Mouse (Mus musculus) lung, adult 2 months (tissue): Measurements from ENCODE around the gene Zcrb1. TPM values are rescaled to one million over a fixed set of nuclear protein-coding genes. Genes with fewer than 3 reads are reported as not detected.
A peak's percentile ranks its signal among the peaks of the same experiment; 100 is the strongest.

Experiments used
- DNase-seq: peaks from one replicate; pipeline ENCODE4 v3.0.0; 2022
- H3K4me1 ChIP-seq: fragments of 200-500 bp; 2 replicates; pipeline ENCODE4 v1.6.1; 2011; ENCODE audit warnings: low read length; ENCODE audit not compliant: control insufficient read depth, insufficient read depth
- H3K4me3 ChIP-seq: fragments of 200-500 bp; replicated peaks from 2 replicates; pipeline ENCODE3; 2011; ENCODE audit warnings: low read depth, mild to moderate bottlenecking, control low read depth, low read length; ENCODE audit errors: extremely low read depth
- CTCF ChIP-seq: fragments of 200-500 bp; IDR thresholded peaks from 2 replicates; pipeline ENCODE4 v1.5.1; 2011; ENCODE audit warnings: mild to moderate bottlenecking, low read length, control low read depth; ENCODE audit not compliant: insufficient read depth
- POLR2A ChIP-seq: fragments of 200-500 bp; IDR thresholded peaks from 2 replicates; pipeline ENCODE4 v1.6.1; 2011; ENCODE audit warnings: low read depth, mild to moderate bottlenecking, control low read depth, low read length, borderline replicate concordance; ENCODE audit errors: extremely low read depth
- WGBS: fragments of 180-500 bp; shearing (Covaris S2); methylation state at CpG from one replicate; pipeline ENCODE4 v1.1.7; 2018; 5-methylcytosine and 5-hydroxymethylcytosine counted together
- polyA plus RNA-seq: library from polyadenylated mRNA; depleted of rRNA; stranded (reverse); fragments of >200 nt; gene quantifications from 2 replicates; pipeline ENCODE4 v1.2.3, GENCODE M21; 2012; rRNA removed

The Zcrb1 gene
- 30.4 and 31.6 TPM in 2 replicates for polyA plus RNA-seq

DNA sequence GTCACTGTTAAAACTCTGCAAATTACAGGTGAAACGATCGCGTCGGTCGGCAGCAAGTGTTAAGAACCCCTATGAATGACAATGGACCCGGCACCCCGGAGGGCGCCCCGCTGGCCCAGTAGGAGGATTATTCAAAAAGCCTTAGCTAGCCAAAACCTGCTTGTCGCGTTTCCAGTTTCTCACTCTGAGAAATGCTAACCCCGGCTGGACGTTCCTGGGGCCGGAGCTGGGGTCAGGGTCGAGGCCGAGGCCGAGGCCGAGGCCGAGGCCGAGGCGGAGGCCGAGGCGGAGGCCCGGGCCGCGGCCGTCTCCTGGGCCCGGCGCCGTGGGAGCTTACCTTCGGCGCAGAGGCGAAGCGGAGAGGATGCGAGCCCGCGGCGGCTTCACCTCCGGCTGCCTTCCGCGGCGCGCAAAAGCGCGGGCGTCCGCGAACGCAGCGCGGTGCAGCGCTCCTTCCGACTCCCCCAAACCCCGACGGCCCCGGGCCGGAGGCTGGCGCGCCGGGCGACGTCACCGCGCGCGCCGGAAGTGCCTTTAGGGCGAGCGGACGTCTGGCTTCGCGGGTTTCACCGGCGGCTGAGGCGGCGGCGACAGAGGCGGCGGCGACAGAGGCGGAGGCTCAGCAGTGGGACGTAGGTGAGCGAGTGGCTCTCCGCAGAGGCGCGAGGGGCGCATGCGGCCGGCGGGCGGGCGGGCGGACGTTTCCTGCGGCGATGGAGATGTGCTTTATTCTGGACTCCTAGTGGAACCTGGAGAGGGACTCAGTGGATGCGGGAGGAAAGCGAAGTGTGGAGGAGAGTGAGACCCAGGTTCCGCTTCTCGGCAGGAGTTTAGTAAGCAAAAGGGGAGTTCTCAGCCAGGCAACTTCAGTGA is at the start of gene Zcrb1, which contains the start of gene Pphln1:
TSS of gene Zcrb1 (minus strand) at position 509 of the 873 bp plus-strand sequence.
TSS of gene Pphln1 (plus strand) at position 525 of the 873 bp plus-strand sequence.
- peak; percentile 78 for DNase-seq
- WGBS = under 1% methylated on average over 98 of the region's 100 CpGs
- no peak for TF ChIP-seq CTCF
- TF ChIP-seq POLR2A = peak; percentile 57; the same call in 1 of the 2 replicates
- H3K4me3 ChIP-seq = peak within 1 kb of the TSS; percentile 97
- peaks cover 15% of the 10 kb centered on the region; the same call in 1 of the 2 replicates for H3K4me1 ChIP-seq

DNA sequence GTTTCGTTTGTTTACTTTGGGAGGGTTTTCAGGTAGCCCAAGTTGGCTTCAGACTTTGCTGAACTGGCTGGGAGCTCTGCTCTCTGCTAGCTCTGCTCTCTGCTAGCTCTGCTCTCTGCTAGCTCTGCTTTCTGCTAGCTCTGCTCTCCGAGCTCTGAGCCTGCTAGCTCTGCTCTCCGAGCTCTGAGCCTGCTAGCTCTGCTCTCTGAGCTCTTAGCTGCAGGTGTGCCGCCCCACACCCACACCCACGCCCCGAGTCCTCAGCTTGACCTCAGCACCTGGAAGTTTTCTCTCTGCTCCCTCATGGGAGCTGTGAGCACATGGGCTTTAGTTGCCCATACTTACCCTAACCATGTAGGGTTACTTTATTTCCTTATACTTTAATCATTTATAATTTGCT is 45.5 kb upstream of the Zcrb1 start:
- Histone ChIP-seq H3K4me1 (0 out of 2 replicates have a peak, but pooled peaks cover 3% of the 10 kb centered on the region), H3K4me3 (no peak overlapping the region)
- no peak for TF ChIP-seq CTCF
- no peak for DNase-seq
- 81% methylated on average over 6 of the region's 6 CpGs for WGBS

DNA sequence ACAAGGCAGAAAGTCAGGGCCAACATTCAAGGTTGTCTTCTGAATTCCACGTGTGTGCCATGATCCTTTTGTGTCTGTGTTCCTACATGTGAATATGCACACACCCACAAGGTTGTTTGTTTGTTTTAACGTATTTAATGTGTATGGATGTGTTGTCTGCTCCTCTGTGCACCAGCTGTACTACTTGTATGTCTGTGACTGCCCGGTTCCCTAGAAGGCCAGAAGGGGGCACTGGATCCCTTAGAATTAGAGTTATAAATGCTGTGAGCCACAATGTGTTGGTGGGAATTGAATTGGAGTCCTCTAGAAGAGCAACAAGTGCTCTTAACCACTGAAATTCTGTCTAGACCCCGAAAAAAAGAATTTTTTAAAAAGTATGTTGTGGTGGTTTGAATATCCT is 44.1 kb upstream of the Zcrb1 start:
- Histone ChIP-seq H3K4me1 (no peaks in the 10 kb centered on the region), H3K4me3 (no peak overlapping the region)
- TF ChIP-seq POLR2A = no peak
- TF ChIP-seq CTCF = no peak
- DNase-seq = no peak
- 91% methylated on average over 4 of the region's 4 CpGs for WGBS

DNA sequence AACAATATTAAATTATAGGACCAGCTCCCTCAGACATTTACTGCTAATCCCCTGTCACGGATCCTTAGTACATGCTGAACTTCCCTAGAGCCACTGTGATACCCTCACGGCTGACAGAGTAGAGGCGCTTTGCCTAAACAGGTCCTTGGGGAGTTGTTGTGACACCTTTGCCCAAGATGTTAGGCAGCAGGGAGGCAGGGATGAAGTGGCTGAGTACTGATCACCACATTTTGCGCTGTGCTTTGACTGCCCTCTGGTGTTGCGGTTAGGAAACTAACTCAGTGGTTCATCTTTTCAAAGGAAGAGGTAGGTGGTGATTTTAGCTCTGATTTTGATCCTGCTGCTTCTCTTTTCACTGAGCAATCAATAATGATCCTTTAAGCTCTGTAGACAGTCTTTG is 40.5 kb upstream of the Zcrb1 start:
- WGBS = 51% methylated on average over 5 of the region's 5 CpGs
- H3K4me1 ChIP-seq = peaks cover 4% of the 10 kb centered on the region; the same call in 1 of the 2 replicates
- peak; percentile 54 for DNase-seq
- TF ChIP-seq CTCF (peak; percentile 93), POLR2A (no peak)
- H3K4me3 ChIP-seq = no peak overlapping the region

DNA sequence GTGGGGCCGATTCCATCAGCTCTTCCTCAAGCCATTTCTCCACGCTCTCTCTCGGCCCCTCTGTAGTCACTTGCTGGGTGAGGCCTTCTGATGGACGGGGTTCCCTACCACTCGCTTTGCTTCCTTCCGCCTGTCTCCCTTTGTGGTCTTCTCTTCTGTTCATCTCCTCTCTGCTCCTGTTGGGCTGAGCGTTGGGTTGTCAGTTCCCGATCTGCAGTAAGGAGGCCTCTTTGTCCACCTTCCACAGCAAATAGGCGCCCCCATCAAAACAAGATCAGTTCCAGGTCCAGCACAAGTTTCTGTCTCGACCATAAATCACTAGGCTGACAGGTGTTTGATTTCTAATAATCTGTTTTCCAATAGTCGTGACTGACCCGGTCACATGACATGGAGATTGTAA is 37.9 kb upstream of the Zcrb1 start:
- Histone ChIP-seq H3K4me1 (peaks cover 4% of the 10 kb centered on the region; the same call in 1 of the 2 replicates), H3K4me3 (no peak overlapping the region)
- 92% methylated on average over 12 of the region's 12 CpGs for WGBS
- no peak for DNase-seq
- no peak for TF ChIP-seq CTCF
- TF ChIP-seq POLR2A = no peak

DNA sequence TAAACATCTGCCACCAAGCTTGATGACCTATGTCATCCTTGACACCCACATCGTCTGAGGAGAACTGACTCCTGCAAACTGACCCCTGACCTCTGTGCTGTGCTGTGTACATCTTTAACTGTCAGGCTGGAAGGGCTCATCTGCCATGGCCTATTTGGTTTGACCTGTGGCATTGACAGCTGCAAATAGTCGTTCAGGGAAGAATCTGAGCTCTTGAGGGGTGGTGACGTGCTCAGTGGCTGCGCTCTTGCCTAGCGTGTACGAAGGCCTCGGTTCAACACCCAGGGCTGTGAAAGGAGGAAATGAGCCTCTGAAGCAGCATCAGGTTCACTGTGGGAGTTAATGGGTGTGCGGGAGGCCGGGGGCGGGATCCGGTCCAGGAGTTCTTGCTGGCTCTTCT is 35.7 kb upstream of the Zcrb1 start:
- 46% methylated on average over 11 of the region's 11 CpGs for WGBS
- DNase-seq = no peak
- Histone ChIP-seq H3K4me1 (peaks cover 4% of the 10 kb centered on the region; the same call in 1 of the 2 replicates), H3K4me3 (no peak overlapping the region)
- no peak for TF ChIP-seq CTCF
- TF ChIP-seq POLR2A = no peak

DNA sequence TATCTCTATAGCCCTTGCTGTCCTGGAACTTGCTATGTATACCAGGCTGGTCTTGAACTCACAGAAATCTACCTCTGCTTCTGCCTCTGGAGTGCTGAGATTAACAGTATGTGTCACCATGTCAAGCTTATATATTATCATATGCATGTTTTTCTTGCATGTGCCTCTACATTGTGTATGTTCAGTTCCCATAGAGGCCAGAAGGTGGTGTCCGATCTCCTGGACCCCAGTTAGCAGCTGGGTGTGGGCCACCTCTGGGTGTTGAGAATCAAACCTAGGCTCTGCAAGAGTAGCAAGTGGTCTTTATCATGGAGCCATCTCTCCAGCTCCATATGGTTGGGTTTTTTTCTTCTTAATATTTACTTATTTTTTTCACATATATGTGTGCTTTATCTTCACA is 24.4 kb upstream of the Zcrb1 start:
- Histone ChIP-seq H3K4me1 (no peaks in the 10 kb centered on the region), H3K4me3 (no peak overlapping the region)
- 91% methylated on average over 1 of the region's 1 CpGs for WGBS
- DNase-seq = no peak
- no peak for TF ChIP-seq POLR2A
- TF ChIP-seq CTCF = no peak

DNA sequence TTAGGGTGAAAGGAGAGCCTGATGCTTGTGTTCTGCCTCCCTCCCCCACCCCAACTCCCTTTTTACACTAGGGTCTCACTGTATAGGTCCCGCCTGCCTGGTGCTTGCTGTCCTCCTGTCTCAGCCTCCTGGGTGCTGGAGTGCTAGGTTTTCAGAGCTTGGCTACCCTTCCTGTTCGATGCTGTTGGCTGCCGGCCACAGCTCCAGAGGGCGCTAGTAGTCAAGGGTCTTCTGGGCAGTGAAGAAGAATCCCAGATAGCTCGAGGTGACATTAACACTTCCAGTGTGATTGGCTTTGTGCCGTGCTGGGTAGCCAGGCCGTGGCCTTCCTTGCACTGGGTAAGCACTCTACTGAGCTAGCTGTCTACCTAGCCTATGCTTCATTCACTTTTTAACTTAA is 22.5 kb upstream of the Zcrb1 start:
- DNase-seq = no peak
- H3K4me3 ChIP-seq = no peak overlapping the region
- peak; percentile 16; the same call in 1 of the 2 replicates for TF ChIP-seq CTCF
- no peak for TF ChIP-seq POLR2A
- WGBS = 72% methylated on average over 7 of the region's 7 CpGs
- H3K4me1 ChIP-seq = no peaks in the 10 kb centered on the region; the same call in 1 of the 2 replicates

DNA sequence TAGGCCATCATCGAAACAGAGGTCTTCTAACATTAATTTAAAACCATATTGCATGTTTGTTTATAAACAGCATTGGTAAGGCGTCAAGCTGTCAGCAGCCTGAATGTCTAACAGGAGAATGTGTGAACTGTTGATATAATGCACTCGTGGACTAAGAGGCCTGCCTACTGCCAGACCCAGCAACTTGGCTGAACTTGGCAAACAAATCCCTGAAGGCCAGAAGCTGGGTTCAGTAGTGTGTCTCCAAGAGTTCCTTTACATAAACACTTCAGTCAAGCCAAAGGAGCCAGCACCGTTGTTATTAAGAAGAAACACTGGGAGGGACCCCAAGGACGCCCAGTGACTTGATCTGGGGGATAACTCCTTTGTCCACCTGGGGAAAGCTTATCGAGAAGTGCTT is 18.2 kb upstream of the Zcrb1 start:
- H3K4me1 ChIP-seq = no peaks in the 10 kb centered on the region; the same call in 1 of the 2 replicates
- DNase-seq = peak; percentile 11
- TF ChIP-seq POLR2A = no peak
- TF ChIP-seq CTCF = no peak
- 47% methylated on average over 6 of the region's 6 CpGs for WGBS
- H3K4me3 ChIP-seq = no peak overlapping the region

DNA sequence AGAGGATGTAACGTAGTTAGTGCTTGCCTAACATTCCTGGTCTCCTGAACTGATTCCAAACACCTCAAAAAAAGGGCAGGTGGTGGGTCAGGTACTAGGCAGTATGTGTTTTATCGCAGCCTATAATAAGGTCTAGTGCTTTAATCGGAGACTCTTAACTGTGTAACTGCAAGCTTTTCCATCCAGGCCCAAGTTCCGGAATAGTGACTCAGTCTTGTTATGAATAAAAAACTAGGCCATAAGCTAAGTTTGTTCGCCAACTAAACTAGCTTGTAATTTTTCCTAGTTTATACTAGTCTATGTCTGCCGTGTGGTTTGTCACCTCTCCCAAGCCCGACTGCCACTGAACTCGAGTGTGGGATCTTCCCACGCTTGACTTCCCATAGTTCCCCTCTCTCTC is 16.3 kb upstream of the Zcrb1 start:
- no peaks in the 10 kb centered on the region; the same call in 1 of the 2 replicates for H3K4me1 ChIP-seq
- TF ChIP-seq POLR2A (no peak), CTCF (no peak)
- no peak for DNase-seq
- WGBS = 92% methylated on average over 9 of the region's 9 CpGs
- no peak overlapping the region for H3K4me3 ChIP-seq
